Mouse (Mus musculus): Measurements from ENCODE around the gene Hck.
A peak's percentile ranks its signal among the peaks of the same experiment; 100 is the strongest.

Gene Hck

DNA sequence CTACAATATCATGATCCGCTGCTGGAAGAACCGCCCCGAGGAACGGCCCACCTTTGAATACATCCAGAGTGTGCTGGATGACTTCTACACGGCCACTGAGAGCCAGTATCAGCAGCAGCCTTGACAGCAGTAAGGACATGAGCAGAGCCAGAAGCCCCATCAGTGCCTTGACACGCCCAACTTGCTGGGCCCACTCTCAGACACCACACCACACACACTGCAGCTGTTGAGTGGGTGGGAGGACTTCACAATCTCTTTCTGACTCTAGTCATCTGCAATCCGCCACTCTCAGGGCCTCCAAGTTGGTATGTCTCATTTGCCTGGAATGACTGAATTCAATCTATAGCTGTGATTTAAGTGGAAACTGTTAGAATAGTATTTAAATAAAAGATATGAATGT lies 42.8 kb downstream of the Hck start:
- DNase-seq (ENCODE audit: low spot score in 2 of 2): no peak

- no peak for DNase-seq (ENCODE audit: low spot score in 2 of 2)
These were observed 43.8 kb downstream of the Hck start for GRCm38 (mm10) chr2:153151926-153152665.

GRCm38 (mm10) chr2:153153033-153153450 lies 44.8 kb downstream of the Hck start:
- DNase-seq (ENCODE audit: low spot score in 2 of 2): no peak

DNA sequence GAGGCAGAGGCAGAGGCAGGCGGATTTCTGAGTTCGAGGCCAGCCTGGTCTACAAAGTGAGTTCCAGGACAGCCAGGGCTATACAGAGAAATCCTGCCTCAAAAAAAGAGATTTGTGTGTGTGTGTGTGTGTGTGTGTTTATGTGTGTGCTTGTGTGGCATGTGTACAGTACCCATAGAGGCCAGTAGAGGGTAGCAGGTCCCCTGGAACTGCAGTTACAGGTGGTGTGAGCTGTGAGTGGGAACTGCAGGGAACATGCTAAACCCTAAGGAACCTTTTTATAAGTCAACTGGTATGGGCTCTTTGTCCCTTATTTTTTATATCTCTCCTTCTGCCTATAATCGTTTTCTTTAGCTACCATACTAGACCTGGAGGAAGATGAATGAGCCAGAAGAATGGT lies 49.0 kb downstream of the Hck start:
- no peak for DNase-seq (ENCODE audit: low spot score in 2 of 2)

GRCm38 (mm10) chr2:153160133-153160532 lies 51.9 kb downstream of the Hck start:
- DNase-seq (ENCODE audit: low spot score in 2 of 2): no peak

GRCm38 (mm10) chr2:153160844-153161683 lies 52.8 kb downstream of the Hck start, which contains the start of gene Tm9sf4:
Gene Tm9sf4 (plus strand): TSS chr2:153161303.
- peak; percentile 82 to 96 for DNase-seq (ENCODE audit: low spot score in 2 of 2)

DNA sequence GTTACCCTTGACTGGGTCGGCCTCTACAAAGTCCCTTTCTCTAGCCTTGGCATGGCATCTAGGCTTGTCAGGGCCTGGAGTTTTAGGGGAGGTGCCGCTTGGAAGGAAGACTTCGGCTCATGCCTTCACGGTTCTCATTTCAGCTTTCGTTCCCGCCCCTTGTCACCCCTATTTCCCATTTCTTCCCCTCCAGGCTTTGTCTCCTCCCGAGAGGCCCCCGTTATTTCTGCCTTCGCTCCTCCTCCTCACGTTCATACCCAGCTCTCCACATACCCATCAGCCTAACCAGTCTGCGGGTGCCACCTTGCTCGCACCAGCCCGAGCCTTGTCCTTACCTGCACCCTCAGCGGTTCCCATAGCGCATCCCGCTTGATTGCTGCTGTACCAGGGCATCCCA lies 53.4 kb downstream of the Hck start:
- DNase-seq (ENCODE audit: low spot score in 2 of 2): no peak

DNA sequence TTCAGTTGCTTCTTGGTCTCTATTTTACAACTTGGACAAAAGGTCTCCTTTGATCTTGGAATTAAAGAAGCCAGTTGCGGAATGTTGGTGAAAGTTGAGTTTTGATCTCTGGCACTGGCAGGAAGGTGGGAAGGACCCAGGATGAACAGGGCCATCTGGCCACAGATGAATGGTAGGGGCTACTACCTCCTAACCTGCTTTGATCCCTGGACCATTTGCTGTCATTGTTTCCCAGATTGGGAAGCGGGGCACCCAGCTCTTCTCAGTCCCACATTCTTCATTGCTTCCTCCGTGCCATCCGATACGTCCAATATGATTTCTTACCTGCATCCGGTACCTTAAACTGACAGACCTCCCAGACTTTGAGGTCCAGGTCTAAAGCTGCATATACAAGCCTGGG lies 58.9 kb downstream of the Hck start:
- DNase-seq (ENCODE audit: low spot score in 2 of 2): no peak

DNA sequence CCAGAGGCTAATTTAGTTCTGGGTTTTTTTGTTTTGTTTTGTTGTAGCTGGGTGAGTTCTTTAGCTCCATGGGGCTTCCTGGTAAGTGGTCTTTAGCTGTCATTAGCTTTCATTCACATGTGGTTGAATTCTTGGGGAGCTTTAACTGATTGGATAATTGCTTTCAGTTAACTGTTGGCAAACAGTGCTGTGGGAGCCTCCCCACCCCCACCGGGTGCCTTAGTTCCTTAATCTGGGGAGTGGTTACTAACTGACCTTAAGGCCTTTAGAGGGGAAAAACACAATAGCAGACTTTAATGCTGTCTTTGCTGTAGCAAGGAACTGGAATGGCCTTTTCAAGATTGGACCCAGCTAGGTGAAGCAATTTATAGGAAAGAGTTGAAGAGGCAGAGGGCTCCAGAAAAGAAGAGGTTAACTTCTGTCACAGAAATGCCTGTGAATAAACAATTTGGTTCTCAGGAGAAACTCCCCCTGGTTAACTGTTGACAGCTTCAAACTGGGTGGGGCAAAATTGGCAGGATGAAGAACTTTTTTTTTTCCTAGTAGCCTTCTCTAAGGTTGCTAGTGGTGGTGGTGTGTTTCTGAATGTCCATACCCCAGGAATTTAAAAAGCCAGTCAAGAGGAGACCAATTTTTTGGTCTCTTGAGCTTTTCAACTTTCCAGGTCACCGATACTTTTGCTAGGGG lies 60.0 kb downstream of the Hck start:
- no peak for DNase-seq (ENCODE audit: low spot score in 2 of 2)

- no peak for DNase-seq (ENCODE audit: low spot score in 2 of 2)
These were observed 62.4 kb downstream of the Hck start for GRCm38 (mm10) chr2:153170490-153171224.

GRCm38 (mm10) chr2:153171966-153172365 lies 63.7 kb downstream of the Hck start:
- no peak for DNase-seq (ENCODE audit: low spot score in 2 of 2)

- no peak for DNase-seq (ENCODE audit: low spot score in 2 of 2)
These were observed 67.8 kb downstream of the Hck start for GRCm38 (mm10) chr2:153175995-153176570.

- DNase-seq (ENCODE audit: low spot score in 2 of 2): no peak
These were observed 68.9 kb downstream of the Hck start for GRCm38 (mm10) chr2:153177188-153177587.

GRCm38 (mm10) chr2:153179126-153179860 lies 71.0 kb downstream of the Hck start:
- no peak for DNase-seq (ENCODE audit: low spot score in 2 of 2)

DNA sequence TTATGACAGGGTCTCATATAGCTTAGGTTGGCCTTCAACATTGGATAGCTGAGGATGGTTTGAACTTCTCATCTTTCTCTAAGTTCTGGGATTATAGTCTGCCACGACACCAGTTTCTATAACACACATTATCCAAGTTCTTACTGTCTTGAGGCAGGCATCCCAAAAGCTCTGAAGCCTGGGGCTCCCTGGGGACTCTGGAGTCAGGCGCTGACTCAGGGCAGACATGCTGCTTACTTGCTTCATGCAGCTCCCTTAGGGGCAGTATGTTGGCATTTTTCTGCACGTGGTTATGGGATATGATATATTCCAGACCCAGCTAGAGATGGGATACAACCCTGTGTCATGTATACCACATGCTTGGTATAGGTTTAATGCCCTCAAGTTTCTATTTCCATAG lies 71.7 kb downstream of the Hck start:
- no peak for DNase-seq (ENCODE audit: low spot score in 2 of 2)

GRCm38 (mm10) chr2:153186176-153186591 lies 77.9 kb downstream of the Hck start:
- DNase-seq (ENCODE audit: low spot score in 2 of 2): no peak

GRCm38 (mm10) chr2:153187848-153188247 lies 79.6 kb downstream of the Hck start:
- no peak for DNase-seq (ENCODE audit: low spot score in 2 of 2)

- no peak for DNase-seq (ENCODE audit: low spot score in 2 of 2)
These were observed 83.0 kb downstream of the Hck start for GRCm38 (mm10) chr2:153191242-153191641.

- DNase-seq (ENCODE audit: low spot score in 2 of 2): no peak
These were observed 86.0 kb downstream of the Hck start for GRCm38 (mm10) chr2:153194255-153194654.

GRCm38 (mm10) chr2:153198485-153198884 lies 90.2 kb downstream of the Hck start:
- no peak for DNase-seq (ENCODE audit: low spot score in 2 of 2)

DNA sequence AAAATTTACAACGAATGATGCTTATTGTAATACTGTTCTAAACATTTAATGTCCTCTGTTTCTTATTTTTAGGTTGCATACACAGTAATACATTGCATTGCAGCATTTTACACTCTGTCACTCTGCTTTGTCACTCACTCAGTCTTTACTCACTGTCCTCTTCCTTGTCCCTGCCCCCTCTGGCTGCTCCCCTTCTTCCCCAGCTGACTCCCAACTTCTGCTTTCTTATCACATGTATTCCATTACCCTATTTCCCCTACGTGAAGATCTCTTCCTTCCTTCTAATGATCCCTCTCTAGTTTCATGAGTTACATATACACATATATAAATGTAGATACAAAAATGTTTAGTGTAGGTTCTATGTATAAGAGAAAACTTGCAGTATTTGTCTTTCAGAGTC lies 90.8 kb downstream of the Hck start:
- DNase-seq (ENCODE audit: low spot score in 2 of 2): no peak

All from urinary bladder, adult 18-20 months (tissue).